Mouse (Mus musculus) cerebellum, postnatal 4 days (tissue): ENCODE measurements at regions not wholly inside any gene's neighbourhood (a gene's known extent, or its start where the extent isn't known, plus 50 kb on each side); places are given as distances from the start of the nearest gene placed in this dataset.

Source experiments
- DNase-seq, 2 experiments: peaks; one replicate each; pipeline ENCODE4 v3.0.0; 2022; ENCODE audit warnings: low spot score in 2 of 2, mixed read lengths in 1 of 2

DNA sequence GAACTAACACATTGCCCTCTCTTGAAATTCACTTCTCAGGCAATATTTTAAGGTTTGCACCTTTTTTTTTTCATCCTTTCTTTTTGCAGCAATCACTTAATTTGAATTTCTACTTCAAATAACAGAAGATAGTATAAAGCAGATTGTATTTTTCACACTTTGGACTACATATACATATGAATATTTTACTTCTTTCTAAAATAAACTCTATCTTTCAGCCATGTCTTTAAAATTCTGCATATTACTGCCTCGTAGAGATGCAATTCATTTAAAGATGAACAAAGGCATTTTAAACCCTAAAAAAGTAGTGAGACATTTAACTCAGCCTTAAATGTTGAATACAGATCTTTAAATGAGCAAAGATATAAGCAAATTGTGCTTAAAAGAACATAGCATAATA lies 739.1 kb upstream of the Cdh10 start:
- no peak for DNase-seq
